Mouse (Mus musculus): ENCODE results near the gene Rnf145.

The Rnf145 gene

DNA sequence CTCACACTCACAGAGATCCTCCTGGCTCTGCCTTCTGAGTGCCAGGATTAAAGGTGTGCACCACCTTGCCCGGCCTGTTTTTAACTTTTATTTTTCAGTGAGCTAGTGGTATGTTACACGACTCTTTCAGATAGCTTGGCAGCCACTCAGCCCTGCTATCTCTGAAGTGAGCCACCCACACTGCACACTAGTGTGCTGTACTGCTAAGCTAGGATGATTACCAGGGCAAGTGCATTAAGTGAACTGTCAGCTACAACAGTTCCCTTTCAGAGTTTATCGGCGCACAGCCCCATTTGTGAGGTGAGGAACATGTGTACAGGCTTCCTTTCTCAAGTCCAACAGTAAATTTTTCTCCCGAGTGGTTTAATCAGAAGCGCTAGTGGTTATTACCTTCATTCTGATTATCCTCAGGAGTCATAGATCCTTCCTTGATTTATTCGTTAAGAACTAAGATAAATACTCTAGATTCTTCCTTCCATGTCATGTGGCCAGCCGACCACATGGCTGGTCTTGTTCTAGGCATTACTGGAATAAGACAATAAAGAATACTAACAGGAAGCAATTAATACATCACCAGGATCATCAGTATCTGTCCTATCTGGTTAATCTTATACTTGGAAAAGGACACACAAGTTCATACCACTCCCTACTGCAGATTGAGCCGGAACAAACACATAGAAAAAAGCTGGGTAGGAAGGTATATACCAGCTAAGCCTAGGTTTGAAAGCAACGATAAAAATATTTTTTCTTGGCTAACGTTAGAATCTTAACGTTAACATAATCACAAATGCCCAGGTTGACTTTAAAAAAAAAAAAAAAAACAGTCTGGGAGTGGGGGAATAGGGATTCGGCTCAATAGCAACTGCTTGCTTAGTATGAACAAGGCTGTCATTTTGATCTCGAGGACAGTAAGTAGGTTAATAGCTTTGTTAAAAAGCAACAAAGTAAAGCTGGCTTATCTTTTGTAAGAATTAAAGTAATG is 6.4 kb upstream of the Rnf145 start:
- no peak for DNase-seq

DNA sequence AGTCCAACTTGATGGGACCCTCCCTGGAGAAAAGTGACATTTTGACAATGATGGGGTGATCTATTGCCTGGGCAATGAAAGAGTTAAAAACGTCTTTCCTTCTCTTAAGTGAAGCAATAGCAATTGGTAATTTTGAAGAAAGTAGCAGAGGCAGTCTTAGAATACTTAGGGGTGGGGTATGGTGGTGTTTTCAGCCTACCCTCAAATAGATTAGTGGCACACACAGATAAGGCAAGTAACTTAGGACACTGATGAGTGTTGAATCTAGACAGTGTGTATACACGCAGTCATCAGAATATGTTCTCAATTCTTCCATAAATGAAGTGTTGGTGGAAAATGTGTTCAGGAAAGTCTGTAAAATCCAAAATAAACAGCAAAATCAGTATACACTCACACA is 5.7 kb upstream of the Rnf145 start:
- no peak for DNase-seq

DNA sequence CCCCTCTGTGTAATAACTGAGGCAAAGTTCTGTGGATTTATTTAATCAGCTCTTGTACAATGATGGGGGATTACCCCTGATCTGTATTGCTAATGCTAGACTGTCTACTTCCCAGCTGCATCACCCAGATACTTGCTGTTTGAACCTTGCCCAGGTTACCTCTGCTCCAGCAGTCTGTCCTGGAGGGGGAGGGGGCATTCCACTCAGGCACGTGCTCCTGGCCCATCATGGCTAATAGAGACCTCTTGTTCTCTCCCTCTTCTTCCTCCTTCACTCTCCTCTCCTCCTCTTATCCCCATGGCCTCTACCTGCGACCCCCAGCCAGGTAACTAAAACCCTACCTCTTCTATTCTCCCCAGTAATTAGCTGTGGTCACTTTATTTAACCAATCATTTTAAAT is 4.1 kb upstream of the Rnf145 start:
- no peak for DNase-seq

DNA sequence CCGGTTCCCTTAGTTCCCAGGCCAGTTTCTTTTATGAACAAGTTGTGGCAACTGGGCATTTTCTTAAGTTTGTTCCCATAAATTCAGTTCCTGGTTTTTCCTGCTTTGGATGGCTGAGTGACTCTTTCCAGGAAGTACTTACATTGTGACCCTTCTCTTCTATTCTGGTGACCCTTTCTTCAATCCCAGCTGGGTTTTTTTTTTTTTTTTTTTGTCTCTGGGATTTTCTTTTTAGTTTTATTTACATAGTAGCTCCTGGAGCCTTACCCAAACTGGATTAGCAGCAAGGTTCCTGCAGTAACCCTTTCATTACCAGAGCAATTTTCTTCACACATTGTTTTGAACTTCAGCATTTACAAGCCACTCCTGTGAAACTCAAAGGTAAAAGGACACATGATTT is 2.4 kb upstream of the Rnf145 start:
- no peak for DNase-seq

DNA sequence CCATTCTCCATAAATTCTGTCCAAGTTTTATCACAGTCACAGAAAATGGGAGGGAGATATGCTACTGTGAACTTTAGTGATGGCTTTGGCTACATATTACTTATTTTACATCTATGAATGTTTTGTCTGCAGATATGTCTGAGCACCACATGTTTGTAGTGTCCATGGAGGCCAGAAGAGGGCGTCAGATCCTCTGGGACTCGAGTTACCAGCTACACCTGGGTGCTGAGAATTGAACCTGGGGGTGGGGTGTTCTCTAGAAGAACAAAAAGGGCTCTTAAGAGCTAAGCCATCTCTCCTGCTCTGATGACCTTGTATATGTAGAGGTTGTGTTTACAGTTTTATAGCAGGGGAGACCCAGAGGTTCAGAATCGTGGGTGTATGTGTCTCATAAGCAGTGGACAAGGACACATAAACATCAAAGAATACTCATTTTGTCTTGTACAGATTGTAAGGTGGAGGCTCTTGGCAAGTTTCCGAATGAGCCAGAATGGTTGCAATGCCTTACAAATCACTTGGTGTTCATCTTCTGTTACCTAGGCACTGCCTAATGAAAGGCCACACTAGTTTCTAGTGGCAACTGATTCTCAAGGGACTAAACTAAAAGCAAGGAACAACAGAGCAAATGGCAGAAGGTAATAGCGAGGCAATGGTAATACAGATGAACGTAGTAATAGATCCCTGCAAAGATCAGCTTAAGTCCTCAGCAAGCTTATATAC is 1.0 kb upstream of the Rnf145 start:
- DNase-seq: no peak

DNA sequence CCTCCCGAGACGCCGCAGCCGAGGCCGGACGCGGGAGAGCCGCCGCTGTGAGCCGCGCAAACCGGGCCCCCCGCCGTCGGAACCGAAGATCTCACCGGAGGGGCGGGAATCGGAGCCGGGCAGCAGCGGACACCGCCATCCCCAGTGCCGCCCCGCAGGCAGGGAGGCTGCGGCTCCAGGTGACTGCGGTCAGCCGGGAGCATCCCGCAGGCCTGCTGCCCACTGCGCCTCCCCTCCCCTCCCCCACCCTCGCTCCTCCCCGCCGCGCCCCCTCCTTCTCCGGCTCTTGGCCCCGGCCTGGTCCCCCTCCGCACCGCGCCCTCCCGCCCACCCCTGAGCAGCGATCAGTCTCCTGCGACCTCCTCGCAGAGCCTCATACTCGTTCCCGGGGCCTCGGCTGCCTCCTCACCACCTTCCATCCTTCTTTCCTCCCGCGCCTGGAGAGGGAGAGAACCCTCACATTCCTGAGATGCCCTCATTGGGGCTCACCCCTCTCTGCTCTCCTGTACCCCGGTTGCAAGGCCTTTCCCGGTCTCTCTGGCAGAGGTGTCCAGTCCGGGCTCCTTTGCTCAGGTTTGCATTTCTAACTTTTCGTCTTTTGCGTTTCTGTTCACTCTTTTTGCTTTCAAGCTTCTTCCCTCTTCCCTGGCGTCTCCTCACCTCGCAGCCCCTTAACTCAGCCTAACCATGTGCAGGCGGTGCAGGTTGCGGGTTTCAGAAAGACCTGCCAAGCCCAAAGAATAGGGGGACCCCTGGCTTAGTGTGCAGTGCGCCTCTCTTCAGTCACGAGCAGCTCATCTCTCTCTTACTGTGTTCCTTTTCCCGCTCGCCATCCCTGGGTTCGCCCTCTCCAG is 559 bp downstream of the Rnf145 start:
- no peak for DNase-seq

DNA sequence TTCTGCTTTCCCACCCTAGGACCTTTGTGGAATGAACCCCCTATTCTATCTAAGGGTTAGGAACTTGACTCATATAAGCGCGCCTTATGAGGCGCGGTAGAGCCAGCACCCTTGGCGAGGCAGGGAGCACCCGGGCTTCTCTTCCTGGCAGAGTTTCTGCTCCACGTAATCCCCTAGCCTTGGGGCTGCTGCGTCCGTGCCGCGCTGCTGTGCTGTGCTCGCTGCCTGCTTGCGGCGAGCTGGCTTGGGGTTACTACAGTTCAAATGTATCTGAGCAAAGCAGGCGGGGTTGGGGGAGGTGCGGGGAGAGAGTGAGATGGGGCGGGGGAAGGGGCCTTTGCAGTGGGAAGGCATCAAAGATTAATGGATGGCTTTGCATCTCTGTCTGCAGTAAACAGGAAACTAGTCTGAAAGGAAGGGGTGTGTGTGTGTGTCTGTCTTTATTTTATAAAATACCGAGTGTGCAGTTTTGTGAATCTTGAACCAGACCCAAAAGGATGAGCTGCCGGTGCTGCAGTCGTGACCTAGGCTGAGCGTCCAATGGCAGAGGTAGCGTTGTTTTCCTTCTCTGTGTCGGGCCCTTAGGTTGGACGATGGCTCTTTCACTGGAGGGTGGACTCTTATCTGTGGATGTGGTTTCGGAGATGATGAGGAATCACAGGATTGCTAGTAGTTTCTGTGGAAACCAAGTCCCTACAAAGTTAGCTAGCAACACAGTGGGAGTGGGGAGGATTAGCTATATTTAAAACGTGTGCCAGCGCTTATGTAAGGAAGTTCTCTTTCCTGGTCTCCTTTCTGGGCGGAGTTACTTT is 1.4 kb downstream of the Rnf145 start:
- peak; percentile 80 for DNase-seq

DNA sequence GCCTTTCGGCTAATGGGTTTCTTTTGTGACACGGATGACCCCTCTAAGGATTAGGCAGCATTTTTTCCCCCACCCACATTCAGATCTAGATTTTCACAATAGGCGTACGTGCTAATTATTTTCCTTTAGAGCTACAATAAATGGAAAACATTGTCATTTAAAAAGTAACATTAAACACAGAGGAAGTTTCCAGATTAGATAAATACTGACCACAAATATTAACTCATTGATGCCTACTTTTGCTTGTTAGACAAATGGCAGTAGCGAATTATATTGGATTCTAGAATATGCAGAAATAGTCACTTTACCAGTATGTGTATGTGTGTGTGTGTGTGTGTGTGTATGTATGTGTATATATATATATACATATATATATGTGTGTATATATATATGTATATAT is 3.8 kb downstream of the Rnf145 start:
- DNase-seq: no peak

DNA sequence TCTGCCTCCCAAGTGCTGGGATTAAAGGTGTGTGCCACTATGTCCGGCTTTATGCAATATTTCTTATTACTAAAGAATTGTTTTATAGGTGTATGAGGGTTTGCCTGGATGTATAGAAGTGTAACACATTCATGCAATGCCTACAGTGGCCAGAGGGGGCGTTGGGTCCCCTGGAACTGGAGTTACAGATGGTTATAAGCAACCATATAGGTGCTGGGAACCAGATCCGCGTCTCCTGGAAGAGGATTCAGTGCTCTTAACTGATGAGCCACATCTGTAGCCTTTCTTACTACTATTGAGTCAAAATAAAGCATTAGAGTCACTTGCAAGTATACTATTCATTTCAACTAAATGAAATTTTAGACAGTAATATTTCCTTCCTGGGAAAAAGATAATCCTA is 7.0 kb downstream of the Rnf145 start:
- DNase-seq: no peak

DNA sequence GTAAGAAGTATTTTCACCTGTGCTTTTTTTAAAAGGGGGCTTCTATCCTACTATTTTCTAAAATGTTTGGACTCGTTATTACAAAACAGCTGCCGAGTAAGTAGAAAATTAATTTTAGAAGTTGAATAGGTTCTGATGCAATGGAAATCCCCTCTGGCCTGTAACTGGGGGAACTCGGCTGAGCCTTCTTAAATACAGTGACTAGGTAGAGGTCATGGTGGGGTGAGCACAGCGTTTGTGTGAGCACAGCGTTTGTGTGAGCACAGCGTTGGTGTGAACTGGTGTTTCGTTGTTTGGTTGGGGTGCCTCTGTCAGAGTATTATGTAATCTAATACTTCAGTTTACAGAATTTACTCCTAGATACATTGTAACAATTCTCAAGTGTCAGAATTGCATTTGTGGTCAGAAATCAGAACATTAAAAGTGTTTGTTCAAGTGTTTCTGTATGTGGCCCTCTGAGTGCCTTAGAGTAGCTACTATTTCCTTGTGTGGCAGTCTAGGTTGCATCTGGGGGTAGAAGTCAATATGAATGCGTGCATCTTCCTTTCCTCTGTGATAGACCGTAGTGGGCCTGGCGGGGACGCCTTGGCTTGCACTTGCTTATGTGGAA is 8.0 kb downstream of the Rnf145 start:
- DNase-seq: no peak

DNA sequence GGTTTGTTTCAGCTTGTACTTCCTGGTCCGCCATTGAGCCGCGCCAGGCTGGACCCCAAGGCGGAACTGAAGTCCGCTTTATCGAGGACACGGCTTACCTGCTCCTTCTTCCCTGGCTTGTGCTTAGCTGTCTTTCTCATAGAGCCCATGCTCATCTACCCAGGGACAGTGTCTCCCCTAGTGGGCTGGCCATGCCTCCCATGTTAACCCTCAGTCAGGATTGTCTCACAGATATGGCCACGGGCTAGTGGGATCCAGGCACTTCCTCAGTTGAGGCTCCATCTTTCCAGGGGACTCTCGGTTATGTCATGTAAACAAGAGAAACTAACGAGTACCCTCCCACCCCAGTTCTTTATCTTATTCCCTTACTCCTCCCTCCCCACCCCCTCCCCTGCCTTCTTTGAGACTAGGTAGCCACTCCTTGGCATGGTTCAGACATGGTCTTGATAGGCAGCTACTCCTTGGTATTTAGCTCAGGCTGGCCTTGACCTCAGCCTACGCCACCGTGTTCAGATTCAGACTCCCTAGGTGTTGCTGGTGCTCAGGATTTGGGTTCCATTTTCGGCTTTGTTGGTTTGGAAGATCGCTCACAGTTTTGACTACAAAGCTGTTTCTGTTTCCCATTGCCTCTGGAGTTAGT is 9.9 kb downstream of the Rnf145 start:
- no peak for DNase-seq

DNA sequence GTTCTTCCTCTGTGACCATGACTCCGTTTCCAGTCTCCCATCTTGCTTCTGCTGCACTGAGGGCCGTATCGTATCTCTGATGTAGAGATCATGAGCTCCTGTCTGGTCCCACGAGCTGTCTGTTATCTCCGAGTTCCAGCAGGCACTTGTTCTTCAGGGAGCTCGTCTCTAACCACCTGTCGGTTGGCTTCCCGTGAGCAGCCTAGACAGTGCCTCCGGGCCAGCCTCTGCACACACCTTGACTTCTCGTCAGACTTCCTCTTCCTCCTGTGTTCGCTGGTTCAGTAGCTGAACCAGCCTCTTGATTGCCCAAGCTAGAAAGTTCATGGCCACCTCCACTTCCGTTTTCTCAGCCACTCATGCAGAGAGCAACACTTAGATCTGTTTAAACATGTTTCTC is 10.4 kb downstream of the Rnf145 start:
- no peak for DNase-seq

DNA sequence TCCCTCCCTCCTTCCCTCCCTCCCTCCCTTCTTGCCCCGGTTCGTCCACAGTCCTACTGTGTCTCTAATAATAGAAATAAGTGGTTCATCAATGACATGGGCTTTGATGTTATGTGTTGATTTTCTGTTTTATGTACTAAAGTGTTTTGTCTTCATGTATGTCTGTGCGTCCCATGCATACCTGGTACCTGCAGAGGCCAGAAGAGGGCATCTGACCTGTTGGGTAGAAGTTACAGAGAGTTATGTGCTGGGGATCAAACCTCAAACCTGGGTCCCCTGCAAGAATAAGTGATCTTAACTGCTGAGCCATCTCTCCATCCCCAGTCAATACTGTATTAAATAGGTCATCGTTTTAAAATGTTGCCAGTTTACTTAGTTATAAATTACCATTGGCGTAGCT is 11.0 kb downstream of the Rnf145 start:
- DNase-seq: no peak

DNA sequence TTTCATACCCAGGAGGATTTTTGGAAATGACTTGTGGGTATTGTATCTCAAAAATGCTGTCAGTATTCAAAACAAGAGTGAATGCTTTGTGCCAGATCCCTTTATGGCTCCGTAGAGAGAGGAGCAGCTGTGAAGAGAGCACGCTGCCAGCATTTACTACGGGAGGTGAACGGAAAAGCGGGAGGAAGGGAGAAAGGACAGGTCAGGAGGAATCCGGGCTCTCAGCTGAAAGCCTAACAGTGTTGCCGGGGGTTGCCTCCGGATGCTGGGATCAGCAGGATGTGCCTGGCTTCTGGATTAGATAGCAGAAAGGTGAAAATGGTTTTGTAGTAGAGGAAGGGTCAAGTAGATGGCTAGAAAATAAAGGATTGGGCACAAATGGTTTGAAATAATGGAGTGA is 11.6 kb downstream of the Rnf145 start:
- peak; percentile 72 for DNase-seq

DNA sequence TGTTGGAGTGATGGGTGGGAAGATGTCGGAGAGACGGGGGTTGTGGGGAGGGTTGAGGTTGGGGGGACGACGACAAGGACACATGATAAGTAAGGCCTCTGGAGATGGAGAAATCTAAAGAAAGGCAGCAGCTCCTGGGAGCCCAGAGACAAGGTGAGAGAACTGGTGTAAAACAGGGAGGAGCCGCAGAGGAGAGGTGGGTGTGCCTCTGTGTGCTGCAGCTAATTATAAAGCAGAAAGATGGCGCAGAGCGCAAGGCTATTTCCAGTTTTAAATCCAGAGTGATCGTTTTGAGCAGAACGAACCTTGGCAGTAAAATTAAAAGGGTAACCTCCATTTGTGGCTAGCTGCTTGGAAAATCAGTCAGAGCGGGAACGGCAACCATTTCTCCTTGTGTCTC is 12.1 kb downstream of the Rnf145 start:
- no peak for DNase-seq

DNA sequence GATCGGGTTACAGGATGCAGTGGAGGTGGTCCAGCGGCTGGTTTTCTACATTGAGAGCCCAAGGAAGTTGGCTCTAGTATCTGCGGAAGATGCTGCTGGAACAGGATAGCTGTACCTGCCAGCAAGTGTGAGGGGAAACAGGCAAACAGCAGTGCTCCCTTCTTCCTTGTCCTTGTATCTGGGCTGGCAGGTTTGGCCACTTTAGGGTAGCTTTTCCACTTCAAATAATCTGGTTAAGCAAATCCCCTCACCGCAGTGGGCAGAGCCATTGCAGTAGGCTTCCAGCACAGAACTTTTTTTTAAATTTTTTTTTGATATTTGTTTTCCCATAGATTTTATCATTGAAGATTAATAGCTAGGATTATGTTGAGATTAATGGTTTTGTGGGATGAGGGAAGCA is 12.9 kb downstream of the Rnf145 start:
- no peak for DNase-seq

DNA sequence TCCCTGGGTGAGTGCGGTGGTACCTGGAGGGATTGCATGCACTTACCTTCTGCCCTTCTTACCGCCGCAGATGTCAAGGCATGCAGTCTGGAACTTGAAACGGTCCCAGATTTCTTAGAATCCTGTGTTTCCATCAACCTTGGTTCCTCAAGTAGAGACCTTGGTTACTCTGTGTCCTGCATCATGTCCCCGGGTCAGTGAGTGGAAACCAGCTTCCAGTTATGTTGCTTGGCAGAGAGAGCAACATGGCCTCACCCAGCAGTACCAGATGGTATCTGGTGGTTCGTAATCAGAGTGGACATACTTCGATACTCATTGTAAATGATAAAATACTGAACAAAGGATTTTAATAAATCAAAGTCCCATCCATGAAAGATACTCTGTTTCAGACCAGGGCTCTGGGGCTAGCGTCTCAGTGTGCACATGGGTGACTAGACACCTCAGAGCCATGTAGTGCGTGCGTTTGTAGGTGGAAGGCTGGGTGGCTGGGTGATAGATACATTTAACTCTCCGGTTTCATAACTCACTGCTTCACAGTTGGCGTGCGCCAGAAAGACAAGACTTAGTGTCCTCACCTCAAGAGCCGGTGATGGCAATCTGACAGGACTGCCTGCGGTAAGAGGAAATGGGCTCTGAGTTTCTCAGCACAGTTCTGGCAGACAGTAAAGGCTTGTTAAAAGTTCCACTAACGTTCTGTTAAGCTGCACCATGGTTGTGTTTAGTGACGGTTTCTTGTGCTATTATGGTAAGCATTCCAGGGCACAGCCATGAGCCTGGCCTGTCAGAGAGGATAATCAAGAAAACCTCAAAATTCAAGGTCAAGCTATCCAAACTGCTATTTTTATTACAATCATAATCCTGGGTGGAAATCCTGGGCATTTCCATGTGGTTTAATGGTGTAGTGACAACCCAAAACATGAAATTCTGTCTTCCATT is 14.3 kb downstream of the Rnf145 start:
- peak; percentile 90 for DNase-seq

DNA sequence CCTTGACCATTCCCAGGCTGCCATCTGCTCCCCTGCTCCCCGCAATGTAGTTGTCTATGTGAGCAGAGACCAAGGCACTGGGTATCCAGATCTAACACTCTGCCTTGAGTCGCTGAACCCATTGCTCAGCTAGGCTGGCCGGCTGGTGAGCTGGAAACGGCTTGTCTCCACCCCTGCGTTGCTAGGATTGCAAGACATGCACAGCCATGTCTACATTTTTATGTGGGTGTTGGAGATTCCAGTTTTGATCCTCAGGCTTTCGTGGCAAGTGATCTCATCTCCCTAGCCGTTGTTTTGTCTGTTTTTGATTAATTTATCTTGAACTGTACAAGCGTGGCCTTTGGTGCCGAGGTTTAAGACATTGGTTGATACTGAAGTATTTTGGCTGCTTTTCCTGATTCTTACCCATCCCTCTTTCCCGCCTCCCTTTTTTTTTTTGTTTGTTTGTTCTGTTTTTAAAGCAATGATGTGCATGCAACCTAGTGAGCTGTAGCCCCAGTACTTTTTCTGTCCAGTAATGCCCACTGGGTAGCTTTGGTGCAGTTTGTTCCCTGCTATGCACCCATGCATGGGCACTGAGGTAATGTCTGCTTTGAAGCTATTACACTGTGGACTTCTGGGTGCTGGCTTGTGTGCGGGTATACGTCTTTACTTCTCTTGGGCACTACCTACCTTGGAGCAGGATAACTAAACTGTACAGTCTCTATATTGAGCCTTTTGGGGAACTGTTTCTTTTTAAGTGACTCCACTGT is 16.4 kb downstream of the Rnf145 start:
- DNase-seq: no peak

DNA sequence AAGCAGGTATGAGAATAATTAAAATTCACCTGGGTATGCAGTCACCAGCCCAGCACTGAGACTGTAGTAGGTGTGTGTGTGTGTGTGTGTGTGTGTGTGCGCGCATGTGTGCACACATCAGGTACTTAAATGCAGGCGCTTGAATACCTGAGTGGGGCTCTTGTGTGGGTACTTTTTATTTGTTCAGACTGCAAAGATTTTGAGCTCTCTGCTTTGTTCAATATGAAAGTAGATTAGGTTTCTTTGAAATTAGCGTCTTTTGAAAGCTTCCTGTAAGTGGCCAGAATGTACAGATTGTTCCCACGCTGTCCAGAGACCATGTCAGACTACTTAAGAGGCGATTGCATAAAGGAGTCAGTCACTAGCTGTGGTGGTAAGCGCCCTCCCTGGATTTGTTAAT is 18.6 kb downstream of the Rnf145 start:
- DNase-seq: no peak

DNA sequence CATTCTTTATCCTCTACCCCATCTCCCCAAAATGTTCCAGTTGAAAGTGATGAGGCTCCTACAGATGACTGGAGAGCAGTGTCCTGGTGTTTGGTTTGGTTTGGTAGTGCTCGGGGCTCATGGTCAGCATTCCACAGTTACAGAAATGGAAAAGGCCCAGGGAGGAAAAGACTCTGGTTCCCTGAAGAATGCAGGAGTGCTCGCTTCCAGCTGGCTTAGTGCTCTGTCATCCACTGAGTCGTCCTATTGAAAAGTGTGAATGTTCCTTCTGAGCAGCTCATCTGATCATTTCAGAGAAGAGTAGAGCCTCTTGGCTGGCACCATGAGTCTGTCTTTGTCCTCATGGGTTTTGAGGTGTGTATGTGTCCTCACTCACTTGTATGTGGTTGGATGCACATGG is 19.3 kb downstream of the Rnf145 start:
- no peak for DNase-seq

All from cerebellum, adult 11-12 months (tissue).